Mouse (Mus musculus) midbrain, embryonic 12.5 days (tissue): ENCODE data around the gene C330007P06Rik. TPM values are rescaled to one million over a fixed set of nuclear protein-coding genes. Genes with fewer than 3 reads are reported as not detected.

Source experiments
- ATAC-seq: fragments of 200-750 bp; cut with Nextera tagmentation; 2 replicates; pipeline ENCODE4 v1.8.0; 2017; ENCODE audit warnings: low read depth, moderate TSS enrichment, moderate library complexity; ENCODE audit not compliant: low FRiP score
- H3K27ac ChIP-seq: fragments of 300-500 bp; sonication (generic); replicated peaks from 2 replicates; pipeline ENCODE4 v1.5.1; 2016; ENCODE audit warnings: mild to moderate bottlenecking
- H3K27me3 ChIP-seq: fragments of 300-500 bp; sonication (generic); 2 replicates; pipeline ENCODE4 v1.6.1; 2016; ENCODE audit warnings: mild to moderate bottlenecking
- H3K36me3 ChIP-seq: fragments of 300-500 bp; sonication (generic); 2 replicates; pipeline ENCODE4 v1.6.1; 2016
- H3K4me1 ChIP-seq: fragments of 300-500 bp; sonication (generic); 2 replicates; pipeline ENCODE4 v1.6.1; 2016
- H3K4me2 ChIP-seq: fragments of 300-500 bp; sonication (generic); replicated peaks from 2 replicates; pipeline ENCODE4 v1.6.1; 2016; ENCODE audit warnings: mild to moderate bottlenecking, moderate library complexity
- H3K4me3 ChIP-seq: fragments of 300-500 bp; sonication (generic); 2 replicates; pipeline ENCODE4 v1.5.1; 2016; ENCODE audit warnings: mild to moderate bottlenecking
- H3K9ac ChIP-seq: fragments of 300-500 bp; sonication (generic); replicated peaks from 2 replicates; pipeline ENCODE4 v1.6.1; 2016; ENCODE audit warnings: mild to moderate bottlenecking, moderate library complexity
- H3K9me3 ChIP-seq: fragments of 300-500 bp; sonication (generic); 2 replicates; pipeline ENCODE4 v1.6.1; 2016; ENCODE audit warnings: mild to moderate bottlenecking
- WGBS: fragments of 180-500 bp; shearing (Covaris S2); methylation state at CpG from one replicate; pipeline ENCODE4 v1.1.7; 2016; 5-methylcytosine and 5-hydroxymethylcytosine counted together
- polyA plus RNA-seq: library from polyadenylated mRNA; unstranded; fragments of >200 nt; fragmentation: Nextera tagmentation; extraction: Ambion mirVana; gene quantifications from 2 replicates; pipeline ENCODE4 v1.2.1, GENCODE M21; 2016

Gene C330007P06Rik
- polyA plus RNA-seq, 1 experiment from 2014 or later: 28.1 TPM

GRCm38 (mm10) chrX:36830271-36830670, 43.6 kb downstream of the C330007P06Rik start:
- Histone ChIP-seq H3K27me3 (no peaks in the 10 kb centered on the region), H3K4me1 (no peaks in the 10 kb centered on the region), H3K4me3 (no peak overlapping the region), H3K9me3 (no peaks in the 10 kb centered on the region), H3K27ac (no peak overlapping the region), H3K9ac (no peak overlapping the region), H3K4me2 (no peak overlapping the region), H3K36me3 (no peaks in the 10 kb centered on the region)
- ATAC-seq: no peak
- 46% methylated on average over 5 of the region's 5 CpGs for WGBS

- no peak overlapping the region for H3K4me3 ChIP-seq
- H3K27me3 ChIP-seq: no peaks in the 10 kb centered on the region
- H3K9me3 ChIP-seq: no peaks in the 10 kb centered on the region
- no peak overlapping the region for H3K27ac ChIP-seq
- WGBS: 90% methylated on average over 4 of the region's 5 CpGs
- no peak overlapping the region for H3K9ac ChIP-seq
- no peaks in the 10 kb centered on the region for H3K36me3 ChIP-seq
- no peaks in the 10 kb centered on the region for H3K4me1 ChIP-seq
- no peak for ATAC-seq
- no peak overlapping the region for H3K4me2 ChIP-seq
These were observed 47.0 kb downstream of the C330007P06Rik start for GRCm38 (mm10) chrX:36826873-36827272.

- H3K4me1 ChIP-seq: no peaks in the 10 kb centered on the region
- no peak overlapping the region for H3K4me3 ChIP-seq
- ATAC-seq: no peak
- no peaks in the 10 kb centered on the region for H3K9me3 ChIP-seq
- no peak overlapping the region for H3K4me2 ChIP-seq
- no peak overlapping the region for H3K9ac ChIP-seq
- no peak overlapping the region for H3K27ac ChIP-seq
- H3K36me3 ChIP-seq: no peaks in the 10 kb centered on the region
- no peaks in the 10 kb centered on the region for H3K27me3 ChIP-seq
- 57% methylated on average over 2 of the region's 2 CpGs for WGBS
These were observed 48.9 kb downstream of the C330007P06Rik start for GRCm38 (mm10) chrX:36825032-36825431.

- Histone ChIP-seq H3K27me3 (no peaks in the 10 kb centered on the region), H3K36me3 (no peaks in the 10 kb centered on the region), H3K4me3 (no peak overlapping the region), H3K9me3 (no peaks in the 10 kb centered on the region), H3K4me2 (no peak overlapping the region), H3K9ac (no peak overlapping the region), H3K4me1 (no peaks in the 10 kb centered on the region), H3K27ac (no peak overlapping the region)
- no peak for ATAC-seq
- 84% methylated on average over 10 of the region's 10 CpGs for WGBS
These were observed 49.8 kb downstream of the C330007P06Rik start for GRCm38 (mm10) chrX:36823932-36824711.

GRCm38 (mm10) chrX:36820201-36820600, 53.7 kb downstream of the C330007P06Rik start:
- Histone ChIP-seq H3K27me3 (no peaks in the 10 kb centered on the region), H3K9ac (no peak overlapping the region), H3K36me3 (no peaks in the 10 kb centered on the region), H3K4me1 (0 out of 2 replicates have a peak, but pooled peaks cover 7% of the 10 kb centered on the region), H3K4me3 (no peak overlapping the region), H3K9me3 (no peaks in the 10 kb centered on the region), H3K27ac (no peak overlapping the region), H3K4me2 (no peak overlapping the region)
- WGBS: 18% methylated on average over 4 of the region's 4 CpGs
- peak; percentile 24; the same call in 1 of the 2 replicates for ATAC-seq

GRCm38 (mm10) chrX:36819575-36819974, 54.3 kb downstream of the C330007P06Rik start:
- Histone ChIP-seq H3K9me3 (no peaks in the 10 kb centered on the region), H3K36me3 (no peaks in the 10 kb centered on the region), H3K27ac (no peak overlapping the region), H3K9ac (no peak overlapping the region), H3K4me2 (no peak overlapping the region), H3K4me1 (0 out of 2 replicates have a peak, but pooled peaks cover 7% of the 10 kb centered on the region), H3K27me3 (no peaks in the 10 kb centered on the region), H3K4me3 (no peak overlapping the region)
- ATAC-seq: no peak
- 67% methylated on average over 4 of the region's 4 CpGs for WGBS

- H3K36me3 ChIP-seq: no peaks in the 10 kb centered on the region
- H3K9me3 ChIP-seq: no peaks in the 10 kb centered on the region
- peak overlapping the region; percentile 38 for H3K4me2 ChIP-seq
- 0 out of 2 replicates have a peak, but pooled peaks cover 7% of the 10 kb centered on the region for H3K4me1 ChIP-seq
- peak overlapping the region; percentile 18; the same call in 1 of the 2 replicates for H3K4me3 ChIP-seq
- H3K9ac ChIP-seq: no peak overlapping the region
- no peaks in the 10 kb centered on the region for H3K27me3 ChIP-seq
- peak; percentile 92 for ATAC-seq
- peak overlapping the region; percentile 88 for H3K27ac ChIP-seq
- 15% methylated on average over 10 of the region's 10 CpGs for WGBS
These were observed 56.9 kb downstream of the C330007P06Rik start for GRCm38 (mm10) chrX:36816953-36817441.

GRCm38 (mm10) chrX:36816368-36816899, 57.5 kb downstream of the C330007P06Rik start:
- no peaks in the 10 kb centered on the region for H3K27me3 ChIP-seq
- 32% methylated on average over 8 of the region's 8 CpGs for WGBS
- H3K36me3 ChIP-seq: no peaks in the 10 kb centered on the region
- H3K4me2 ChIP-seq: peak overlapping the region; percentile 38
- 0 out of 2 replicates have a peak, but pooled peaks cover 7% of the 10 kb centered on the region for H3K4me1 ChIP-seq
- H3K4me3 ChIP-seq: peak overlapping the region; percentile 18; the same call in 1 of the 2 replicates
- H3K9ac ChIP-seq: no peak overlapping the region
- ATAC-seq: peak; percentile 20; the same call in 1 of the 2 replicates
- no peaks in the 10 kb centered on the region for H3K9me3 ChIP-seq
- peak overlapping the region; percentile 88 for H3K27ac ChIP-seq

GRCm38 (mm10) chrX:36815439-36815838, 58.5 kb downstream of the C330007P06Rik start:
- H3K27ac ChIP-seq: no peak overlapping the region
- 0 out of 2 replicates have a peak, but pooled peaks cover 7% of the 10 kb centered on the region for H3K4me1 ChIP-seq
- WGBS: 82% methylated on average over 3 of the region's 4 CpGs
- no peak for ATAC-seq
- H3K36me3 ChIP-seq: no peaks in the 10 kb centered on the region
- H3K27me3 ChIP-seq: no peaks in the 10 kb centered on the region
- H3K9me3 ChIP-seq: no peaks in the 10 kb centered on the region
- H3K4me3 ChIP-seq: no peak overlapping the region
- H3K4me2 ChIP-seq: no peak overlapping the region
- no peak overlapping the region for H3K9ac ChIP-seq

- H3K4me3 ChIP-seq: no peak overlapping the region
- no peak for ATAC-seq
- H3K4me1 ChIP-seq: 0 out of 2 replicates have a peak, but pooled peaks cover 7% of the 10 kb centered on the region
- no peaks in the 10 kb centered on the region for H3K9me3 ChIP-seq
- H3K4me2 ChIP-seq: no peak overlapping the region
- H3K9ac ChIP-seq: no peak overlapping the region
- H3K27me3 ChIP-seq: no peaks in the 10 kb centered on the region
- 94% methylated on average over 4 of the region's 4 CpGs for WGBS
- H3K27ac ChIP-seq: no peak overlapping the region
- H3K36me3 ChIP-seq: no peaks in the 10 kb centered on the region
These were observed 58.9 kb downstream of the C330007P06Rik start for GRCm38 (mm10) chrX:36815022-36815421.

GRCm38 (mm10) chrX:36814161-36814836, 59.6 kb downstream of the C330007P06Rik start:
- ATAC-seq: no peak
- no peaks in the 10 kb centered on the region for H3K36me3 ChIP-seq
- no peak overlapping the region for H3K4me2 ChIP-seq
- no peaks in the 10 kb centered on the region for H3K9me3 ChIP-seq
- no peaks in the 10 kb centered on the region for H3K27me3 ChIP-seq
- H3K27ac ChIP-seq: no peak overlapping the region
- 0 out of 2 replicates have a peak, but pooled peaks cover 7% of the 10 kb centered on the region for H3K4me1 ChIP-seq
- 84% methylated on average over 8 of the region's 8 CpGs for WGBS
- H3K4me3 ChIP-seq: no peak overlapping the region
- H3K9ac ChIP-seq: no peak overlapping the region

GRCm38 (mm10) chrX:36811377-36811776, 62.5 kb downstream of the C330007P06Rik start:
- WGBS: 55% methylated on average over 5 of the region's 5 CpGs

More at GRCm38 (mm10) chrX:36811377-36811776, 62.5 kb downstream of the C330007P06Rik start:
- H3K4me2 ChIP-seq: no peak overlapping the region
- no peak overlapping the region for H3K9ac ChIP-seq
- no peak overlapping the region for H3K4me3 ChIP-seq
- H3K36me3 ChIP-seq: no peaks in the 10 kb centered on the region
- H3K27ac ChIP-seq: no peak overlapping the region
- H3K9me3 ChIP-seq: no peaks in the 10 kb centered on the region
- ATAC-seq: no peak
- no peaks in the 10 kb centered on the region for H3K27me3 ChIP-seq
- peaks cover 12% of the 10 kb centered on the region; the same call in 1 of the 2 replicates for H3K4me1 ChIP-seq
